Mouse (Mus musculus) kidney, adult 2 months (tissue): ENCODE results near the gene Cox4i2. TPM values are rescaled to one million over a fixed set of nuclear protein-coding genes. Genes with fewer than 3 reads are reported as not detected.
A peak's percentile ranks its signal among the peaks of the same experiment; 100 is the strongest.

Experiments used
- DNase-seq: peaks from one replicate; pipeline ENCODE4 v3.0.0; 2021
- H3K27ac ChIP-seq: fragments of 200-500 bp; 2 replicates; pipeline ENCODE4 v1.5.1; 2012; ENCODE audit warnings: low read depth, low read length, control low read depth, inconsistent platforms; ENCODE audit not compliant: insufficient read depth
- H3K27me3 ChIP-seq: fragments of 200-500 bp; replicated peaks from 2 replicates; pipeline ENCODE4 v1.6.1; 2012; ENCODE audit warnings: mild to moderate bottlenecking, moderate library complexity, low read length, inconsistent platforms; ENCODE audit not compliant: control insufficient read depth, insufficient read depth
- H3K36me3 ChIP-seq: fragments of 200-500 bp; 2 replicates; pipeline ENCODE4 v1.6.1; 2012; ENCODE audit warnings: mild to moderate bottlenecking, moderate library complexity, low read length, inconsistent platforms; ENCODE audit not compliant: control insufficient read depth, insufficient read depth
- H3K4me1 ChIP-seq: fragments of 200-500 bp; 2 replicates; pipeline ENCODE4 v1.6.1; 2011; ENCODE audit warnings: low read length; ENCODE audit not compliant: control insufficient read depth, insufficient read depth
- H3K4me3 ChIP-seq: fragments of 200-500 bp; 2 replicates; pipeline ENCODE4 v1.5.1; 2011; ENCODE audit warnings: mild to moderate bottlenecking, low read depth, low read length, control low read depth; ENCODE audit not compliant: insufficient read depth
- CTCF ChIP-seq: fragments of 200-500 bp; conservative IDR thresholded peaks from 2 replicates; pipeline ENCODE4 v1.5.1; 2011; ENCODE audit warnings: low read depth, mild to moderate bottlenecking, control low read depth, low read length, moderate library complexity, mixed read lengths; ENCODE audit not compliant: insufficient read depth, insufficient read length
- POLR2A ChIP-seq: fragments of 200-500 bp; IDR thresholded peaks from one replicate; pipeline ENCODE4 v1.6.1; 2011; ENCODE audit warnings: low read depth, low read length, control low read depth
- WGBS: fragments of 180-500 bp; shearing (Covaris S2); methylation state at CpG from one replicate; pipeline ENCODE4 v1.1.7; 2018; 5-methylcytosine and 5-hydroxymethylcytosine counted together
- polyA plus RNA-seq: library from polyadenylated mRNA; depleted of rRNA; stranded (reverse); fragments of >200 nt; gene quantifications from 2 replicates; pipeline ENCODE4 v1.2.3, GENCODE M21; 2012

The Cox4i2 gene
- polyA plus RNA-seq, 1 experiment: 3.1 TPM

- under 1% methylated on average over 28 of the region's 28 CpGs for WGBS
- DNase-seq: peak; percentile 99
- Histone ChIP-seq H3K36me3 (no peaks in the 10 kb centered on the region), H3K27ac (peak overlapping the region; percentile 81), H3K4me1 (peaks cover 8% of the 10 kb centered on the region; the same call in 1 of the 2 replicates), H3K4me3 (peak overlapping the region; percentile 24; the same call in 1 of the 2 replicates), H3K27me3 (no peaks in the 10 kb centered on the region)
- TF ChIP-seq POLR2A (no peak), CTCF (no peak)
Observed at GRCm38 (mm10) chr2:152734984-152735383, 19.0 kb upstream of the Cox4i2 start.

- H3K36me3 ChIP-seq: no peaks in the 10 kb centered on the region
- DNase-seq: peak; percentile 96
- peak within 1 kb of the TSS; percentile 76 for H3K4me3 ChIP-seq
- H3K4me1 ChIP-seq: peaks cover 8% of the 10 kb centered on the region; the same call in 1 of the 2 replicates
- no peaks in the 10 kb centered on the region for H3K27me3 ChIP-seq
- under 1% methylated on average over 28 of the region's 28 CpGs for WGBS
- H3K27ac ChIP-seq: peak within 1 kb of the TSS; percentile 81
- TF ChIP-seq CTCF (no peak), POLR2A (peak; percentile 63)
Observed at GRCm38 (mm10) chr2:152736090-152736601, 17.8 kb upstream of the Cox4i2 start, which contains the start of gene Id1. TSS of gene Id1 (plus strand) at chr2:152736251.

GRCm38 (mm10) chr2:152736748-152737147 lies 17.2 kb upstream of the Cox4i2 start:
- H3K36me3 ChIP-seq: no peaks in the 10 kb centered on the region
- peak overlapping the region; percentile 76 for H3K4me3 ChIP-seq
- H3K4me1 ChIP-seq: peaks cover 8% of the 10 kb centered on the region; the same call in 1 of the 2 replicates
- no peaks in the 10 kb centered on the region for H3K27me3 ChIP-seq
- peak overlapping the region; percentile 75 for H3K27ac ChIP-seq
- WGBS: 4% methylated on average over 22 of the region's 22 CpGs
- TF ChIP-seq POLR2A (no peak), CTCF (no peak)
- peak; percentile 54 for DNase-seq

- H3K27me3 ChIP-seq: no peaks in the 10 kb centered on the region
- TF ChIP-seq CTCF: no peak
- no peak for TF ChIP-seq POLR2A
- 40% methylated on average over 10 of the region's 10 CpGs for WGBS
- peak; percentile 55 for DNase-seq
- H3K36me3 ChIP-seq: no peaks in the 10 kb centered on the region
- peak overlapping the region; percentile 53 for H3K27ac ChIP-seq
- H3K4me3 ChIP-seq: peak overlapping the region; percentile 52
- H3K4me1 ChIP-seq: peaks cover 8% of the 10 kb centered on the region; the same call in 1 of the 2 replicates
Observed at GRCm38 (mm10) chr2:152737306-152738221, 16.4 kb upstream of the Cox4i2 start.

GRCm38 (mm10) chr2:152738341-152738740 lies 15.6 kb upstream of the Cox4i2 start:
- 42% methylated on average over 2 of the region's 2 CpGs for WGBS
- Histone ChIP-seq H3K27ac (peak overlapping the region; percentile 53), H3K36me3 (no peaks in the 10 kb centered on the region), H3K27me3 (no peaks in the 10 kb centered on the region), H3K4me3 (peak overlapping the region; percentile 52), H3K4me1 (peaks cover 8% of the 10 kb centered on the region; the same call in 1 of the 2 replicates)
- TF ChIP-seq CTCF (no peak), POLR2A (no peak)
- peak; percentile 52 for DNase-seq

GRCm38 (mm10) chr2:152739031-152739841 lies 14.7 kb upstream of the Cox4i2 start:
- peak overlapping the region; percentile 33 for H3K4me3 ChIP-seq
- H3K27me3 ChIP-seq: no peaks in the 10 kb centered on the region
- no peaks in the 10 kb centered on the region for H3K36me3 ChIP-seq
- peak; percentile 97 for DNase-seq
- TF ChIP-seq POLR2A: no peak
- TF ChIP-seq CTCF: no peak
- WGBS: 2% methylated on average over 35 of the region's 36 CpGs
- H3K4me1 ChIP-seq: peaks cover 8% of the 10 kb centered on the region; the same call in 1 of the 2 replicates
- peak overlapping the region; percentile 99 for H3K27ac ChIP-seq

GRCm38 (mm10) chr2:152739842-152740260 lies 14.1 kb upstream of the Cox4i2 start:
- no peak overlapping the region for H3K4me3 ChIP-seq
- H3K4me1 ChIP-seq: peaks cover 3% of the 10 kb centered on the region; the same call in 1 of the 2 replicates
- 8% methylated on average over 3 of the region's 3 CpGs for WGBS
- no peaks in the 10 kb centered on the region for H3K36me3 ChIP-seq
- TF ChIP-seq CTCF: no peak
- no peak for TF ChIP-seq POLR2A
- H3K27me3 ChIP-seq: no peaks in the 10 kb centered on the region
- H3K27ac ChIP-seq: peak overlapping the region; percentile 99
- peak; percentile 93 for DNase-seq
